Mouse (Mus musculus): ENCODE results near the gene Susd1.

GRCm38 (mm10) chr4:59450906-59451305, 12.5 kb upstream of the Susd1 start:
- no peak for TF ChIP-seq CTCF (IDR thresholded peaks at IDR 0.05; ENCODE audit: borderline replicate concordance, extremely low read depth, insufficient read depth, insufficient read length)
- no peak for TF ChIP-seq POLR2A (IDR thresholded peaks at IDR 0.05; ENCODE audit: borderline replicate concordance, extremely low read depth, insufficient read depth, insufficient read length, poor library complexity, severe bottlenecking)
